Mouse (Mus musculus) thymus, postnatal 36 days (tissue): Measurements from ENCODE around the gene Sh3rf3.
A peak's percentile ranks its signal among the peaks of the same experiment; 100 is the strongest.

Experiments used
- DNase-seq, 2 experiments: peaks; one replicate each; pipeline ENCODE4 v3.0.0; 2022; ENCODE audit warnings: mixed read lengths in 2 of 2

Sh3rf3 gene

DNA sequence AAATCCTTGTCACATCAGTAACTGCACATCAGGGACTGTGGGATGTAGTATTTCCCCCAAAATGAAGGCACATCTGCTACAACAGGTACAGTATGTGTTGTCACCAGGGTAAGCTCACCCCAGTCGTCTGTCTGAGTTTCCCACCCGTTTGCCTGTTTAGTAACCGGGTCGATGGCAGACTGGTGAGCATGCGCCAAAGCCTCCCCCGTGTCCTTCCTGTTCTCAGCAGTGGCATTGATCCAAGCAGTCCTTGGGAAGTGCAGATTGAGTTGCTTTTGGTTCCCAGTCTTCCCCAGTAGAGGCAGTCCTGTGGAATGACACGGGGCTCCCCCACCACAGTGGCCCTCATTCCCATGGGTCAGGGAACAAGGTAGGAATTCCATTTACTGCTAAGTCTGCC is 297.2 kb downstream of the Sh3rf3 start:
- no peak for DNase-seq

DNA sequence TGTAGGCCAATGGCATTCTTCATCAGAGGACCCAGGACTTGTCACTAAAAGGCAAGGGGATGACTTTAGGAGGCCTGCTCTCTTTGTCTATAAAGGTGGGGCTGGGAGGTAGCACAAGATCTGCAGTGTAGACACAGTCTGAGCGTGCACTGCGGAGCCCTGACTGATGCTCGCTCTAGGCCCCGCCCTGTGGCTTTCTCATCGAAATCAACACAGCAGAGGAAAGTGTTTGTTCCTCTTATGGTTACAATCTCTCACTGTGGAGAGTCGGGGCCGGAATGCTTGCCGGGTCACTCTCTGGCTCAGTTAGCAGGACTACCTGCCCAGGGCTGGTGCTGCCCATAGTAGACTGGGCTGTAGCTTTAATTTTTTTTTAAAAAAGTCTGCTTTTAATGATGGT is 299.6 kb downstream of the Sh3rf3 start:
- DNase-seq: no peak

DNA sequence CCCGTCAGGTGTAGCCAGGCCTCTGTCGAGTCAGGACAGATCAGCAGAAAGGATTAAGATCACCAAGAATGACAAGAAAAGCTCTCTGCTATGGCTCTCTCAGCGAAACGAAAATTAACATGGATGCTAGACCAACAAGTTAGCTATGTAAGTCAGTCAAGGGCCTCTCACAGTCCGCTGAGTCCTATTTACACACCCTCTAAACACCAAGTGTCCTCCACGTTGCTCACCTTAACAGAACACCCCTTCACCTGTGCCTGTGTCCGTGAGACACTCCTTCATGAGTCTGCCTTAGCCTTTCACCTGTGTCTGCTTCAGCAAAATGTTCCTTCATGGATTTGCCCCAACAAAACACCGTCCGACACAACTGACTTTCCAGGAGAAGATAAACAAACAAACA is 300.2 kb downstream of the Sh3rf3 start:
- DNase-seq: no peak

DNA sequence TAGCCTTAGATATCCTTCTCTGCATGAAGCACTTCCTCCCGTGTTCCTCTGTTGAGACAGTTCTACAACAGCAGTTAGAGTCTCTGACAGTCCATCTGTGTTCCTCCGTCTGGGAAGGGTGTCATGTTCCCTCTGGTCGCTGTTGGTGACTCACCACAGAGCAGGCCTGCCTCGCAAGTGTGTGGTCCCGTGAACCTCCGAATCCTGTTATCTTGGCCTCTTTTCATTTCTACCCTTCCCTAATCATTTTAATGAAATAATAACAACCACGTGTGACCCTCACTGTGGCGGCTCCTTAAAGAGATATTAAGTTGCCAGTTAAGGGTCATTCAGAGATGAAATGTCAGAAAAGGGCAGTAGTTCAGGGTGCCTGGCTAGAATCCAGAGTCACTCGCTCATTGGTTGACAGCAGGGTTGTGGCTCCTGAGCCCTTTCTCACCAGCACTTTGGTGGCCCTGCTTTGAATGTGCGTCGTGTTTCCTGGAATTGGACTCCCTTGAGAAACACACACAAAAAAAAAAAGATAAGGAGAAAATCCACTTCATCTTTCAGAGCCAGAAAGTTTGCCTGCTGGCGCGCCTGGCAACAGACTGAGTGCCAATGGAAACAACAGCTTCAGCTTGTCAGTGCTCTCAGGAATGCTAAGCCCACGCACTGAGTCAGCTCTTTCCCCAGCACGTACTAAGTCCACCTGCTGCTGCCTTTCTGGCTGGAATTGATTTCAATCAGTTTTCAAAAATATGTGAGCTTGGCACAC is 301.6 kb downstream of the Sh3rf3 start:
- DNase-seq: no peak

DNA sequence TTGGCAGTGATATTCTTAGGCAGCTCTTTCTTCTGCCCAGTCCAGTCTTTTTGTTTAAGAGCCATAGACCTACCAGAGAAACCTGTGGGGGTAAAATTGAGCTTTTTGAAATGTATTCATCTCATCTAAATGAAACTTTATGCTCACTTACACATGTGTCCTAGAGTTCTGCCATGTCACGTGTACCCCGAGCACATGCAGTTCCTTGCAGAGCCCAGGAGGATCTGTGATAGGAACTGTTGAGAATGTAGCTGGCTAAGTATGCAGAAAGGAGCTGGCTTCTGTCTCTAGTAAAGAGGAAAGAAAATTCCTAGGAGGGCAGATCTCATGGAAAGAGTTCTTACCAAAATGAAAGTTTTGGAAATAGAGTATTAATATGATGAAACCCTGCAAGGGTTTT is 302.5 kb downstream of the Sh3rf3 start:
- no peak for DNase-seq

DNA sequence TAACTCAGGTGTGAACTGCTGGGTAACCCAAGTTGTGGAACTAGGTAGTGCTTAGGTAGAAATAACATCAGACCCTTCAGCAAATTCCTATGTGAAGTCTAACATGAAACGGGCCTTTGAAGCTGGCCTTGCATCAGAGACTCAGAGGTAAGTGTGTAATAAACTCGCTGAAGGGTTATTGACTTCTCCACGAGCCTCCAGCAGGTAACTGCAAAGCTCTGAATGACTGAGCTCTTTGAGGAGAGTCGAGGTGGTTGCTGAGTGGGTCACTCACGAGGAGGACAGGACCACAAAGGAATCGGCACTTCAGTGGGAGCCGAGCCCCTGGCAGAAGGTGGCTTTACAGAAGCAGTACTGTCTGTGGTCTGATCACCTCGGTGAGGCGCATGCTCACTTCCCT is 303.2 kb downstream of the Sh3rf3 start:
- no peak for DNase-seq

DNA sequence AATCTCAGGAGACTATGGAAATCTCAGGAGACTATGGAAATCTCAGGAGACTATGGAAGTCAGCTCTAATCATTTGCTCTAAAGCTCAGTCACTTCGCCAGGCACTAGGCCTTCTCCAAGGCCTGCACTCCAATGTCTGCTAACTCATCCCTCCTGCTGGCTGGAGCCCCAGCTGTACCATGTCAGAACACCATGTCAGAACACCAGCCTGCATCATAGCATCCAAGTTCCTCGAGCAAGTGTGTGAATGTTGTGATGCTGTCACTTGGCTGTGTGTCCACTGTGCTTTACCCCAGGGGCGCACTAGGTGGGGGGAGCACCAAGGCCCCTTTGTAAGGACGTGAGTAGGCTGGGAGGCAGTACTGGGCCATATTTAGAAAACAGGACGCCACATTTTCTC is 304.4 kb downstream of the Sh3rf3 start:
- DNase-seq: no peak

DNA sequence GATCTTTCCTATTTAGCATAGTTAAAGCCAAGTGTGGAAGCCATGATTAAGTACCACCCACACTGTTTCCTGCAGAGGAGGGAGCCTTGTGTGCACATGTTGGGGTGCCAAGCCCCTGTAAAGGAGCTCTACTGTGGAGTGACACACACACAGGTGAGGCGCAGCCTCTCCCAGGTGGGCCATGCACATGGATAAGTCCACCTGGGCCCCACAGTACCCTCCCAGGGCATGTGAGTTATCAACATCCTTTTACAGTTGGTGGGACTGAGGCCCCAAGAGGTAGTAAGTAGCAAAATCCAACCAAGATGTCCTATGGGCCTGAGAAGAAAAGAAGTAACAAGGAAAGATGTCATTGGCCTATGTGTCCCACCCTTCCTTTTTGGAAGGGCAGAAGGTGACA is 305.8 kb downstream of the Sh3rf3 start:
- no peak for DNase-seq

DNA sequence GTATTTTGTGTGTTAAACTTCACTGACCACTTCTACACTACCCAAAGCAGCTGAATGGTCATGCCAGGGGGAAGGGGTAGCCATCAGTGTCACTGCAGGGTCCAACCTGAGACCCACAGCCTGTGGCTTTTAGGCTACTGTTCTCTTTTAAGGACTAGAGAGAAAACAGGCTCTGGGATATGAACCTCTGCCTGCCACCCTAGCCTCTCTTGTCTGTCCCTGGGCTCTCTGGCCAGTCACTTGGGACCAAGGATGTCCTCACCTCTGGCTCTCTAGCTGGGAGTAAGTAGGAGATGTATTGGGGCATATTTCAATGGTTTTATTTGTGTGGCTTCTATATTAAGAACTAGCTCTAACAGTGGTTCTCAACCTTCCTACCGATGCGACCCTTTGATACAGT is 306.7 kb downstream of the Sh3rf3 start:
- no peak for DNase-seq

DNA sequence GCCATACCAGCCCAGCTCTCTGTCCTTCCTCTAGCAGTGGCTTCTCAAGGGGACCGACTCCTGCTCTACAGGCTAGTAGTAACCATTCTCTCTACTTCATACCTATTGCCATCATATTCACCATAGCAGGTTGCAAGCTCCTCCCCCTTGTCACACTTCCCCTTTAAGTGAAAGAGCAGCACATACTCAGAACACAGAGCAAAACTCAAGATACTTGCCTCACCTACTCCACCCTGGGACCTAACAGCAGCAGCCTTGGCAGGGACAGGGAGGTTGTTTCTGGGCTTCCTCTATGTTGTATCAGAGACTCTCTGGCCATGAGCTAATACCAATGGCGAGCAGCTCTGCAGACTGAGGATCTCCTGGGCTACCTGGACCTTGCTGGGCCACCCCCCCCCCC is 312.3 kb downstream of the Sh3rf3 start:
- no peak for DNase-seq

DNA sequence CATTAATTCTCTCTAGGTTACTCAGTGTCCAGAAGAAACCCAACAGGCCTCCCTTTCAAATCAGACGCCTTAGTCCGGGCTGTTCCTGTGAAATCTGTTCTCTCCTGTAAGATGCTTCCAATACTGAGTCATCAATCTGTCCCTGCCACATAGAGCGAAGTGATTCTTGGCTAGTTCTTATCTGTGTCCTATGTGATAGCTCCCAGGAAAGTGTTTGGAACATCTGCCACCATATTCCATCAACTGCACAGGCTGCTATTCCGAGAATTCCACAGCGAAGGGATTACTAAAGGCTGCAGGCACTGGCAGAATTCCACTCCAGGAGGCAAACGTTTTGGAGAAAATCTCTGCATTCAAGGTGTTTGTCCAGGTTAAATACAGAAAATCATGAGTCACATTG is 314.5 kb downstream of the Sh3rf3 start:
- no peak for DNase-seq

DNA sequence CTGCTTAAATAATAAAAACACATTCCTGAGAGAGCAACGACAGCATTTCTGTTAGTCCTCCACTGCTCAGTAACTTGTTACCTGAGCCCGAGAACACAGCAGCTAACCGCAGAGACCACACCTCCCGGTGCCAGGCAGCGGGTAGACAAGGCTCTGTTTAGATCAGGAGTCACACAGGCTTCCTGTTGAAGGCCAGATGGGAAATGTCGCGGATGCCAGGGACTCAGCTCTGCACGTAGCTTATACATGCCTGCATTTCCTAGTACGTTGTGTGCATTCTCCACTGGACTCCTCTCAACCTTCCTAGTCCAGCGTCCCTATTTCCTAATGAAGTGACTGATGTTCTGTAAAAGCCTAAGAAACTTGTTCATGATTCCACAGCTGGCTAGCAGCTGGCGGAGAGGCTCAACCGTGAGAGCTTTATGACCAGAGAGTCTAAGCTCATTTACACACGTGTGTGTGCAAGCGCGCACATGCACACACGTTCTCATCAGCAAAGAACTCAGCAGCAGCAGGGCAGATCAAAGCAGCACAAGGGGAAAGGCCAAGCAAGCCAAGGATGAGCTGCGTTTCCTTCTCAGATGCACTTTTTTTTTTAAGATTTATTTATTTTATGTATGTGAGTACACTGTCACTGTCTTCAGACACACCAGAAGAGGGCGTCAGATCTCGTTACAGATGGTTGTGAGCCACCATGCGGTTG is 318.9 kb downstream of the Sh3rf3 start:
- DNase-seq: peak; percentile 36 to 49

DNA sequence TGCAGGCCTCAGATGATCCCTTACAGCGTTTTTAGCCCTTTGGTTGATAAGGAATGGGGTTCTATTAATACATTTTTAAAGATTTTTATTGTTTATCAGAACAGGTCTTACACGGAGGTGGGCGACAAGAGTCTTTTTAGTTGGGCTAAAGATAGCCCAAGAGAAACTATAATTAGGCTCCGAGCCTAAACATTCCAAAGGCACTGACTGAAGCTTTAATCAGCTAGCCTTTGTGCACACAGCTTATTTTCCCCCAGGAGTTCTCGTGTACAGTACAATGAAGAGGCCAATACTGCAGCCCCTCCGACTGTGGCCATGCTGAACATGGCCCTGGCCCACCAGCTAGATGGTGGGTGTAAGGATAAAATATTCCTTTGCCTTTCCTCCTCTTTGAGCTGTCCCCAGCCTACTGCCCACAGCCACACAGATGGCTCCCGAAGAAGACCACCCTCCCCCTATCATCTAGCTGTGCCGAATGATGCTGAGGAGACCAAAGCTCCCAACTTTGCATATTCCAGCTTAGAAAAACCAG is 320.4 kb downstream of the Sh3rf3 start:
- DNase-seq: no peak

DNA sequence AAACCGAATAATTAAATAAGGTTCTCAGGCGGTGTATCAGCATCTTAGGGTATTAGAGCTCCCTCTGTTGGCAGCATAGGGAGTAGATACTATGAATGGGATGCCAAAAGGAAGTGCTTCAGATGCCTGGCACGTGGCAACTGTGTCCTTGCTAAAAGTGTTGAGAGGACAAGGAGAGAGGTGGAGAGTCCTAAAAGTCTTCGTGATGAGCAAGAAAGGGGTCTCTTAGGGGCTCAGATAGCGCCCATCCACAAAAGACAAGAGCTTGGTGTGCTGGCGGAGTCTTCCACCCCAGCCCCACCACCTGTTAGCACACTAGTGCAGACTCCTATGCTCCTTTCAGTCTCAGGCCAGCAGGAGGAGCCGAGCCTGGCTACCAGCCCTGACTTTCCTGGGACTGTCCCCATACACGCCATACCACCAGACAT is 336.8 kb downstream of the Sh3rf3 start:
- DNase-seq: peak; percentile 11 to 19

DNA sequence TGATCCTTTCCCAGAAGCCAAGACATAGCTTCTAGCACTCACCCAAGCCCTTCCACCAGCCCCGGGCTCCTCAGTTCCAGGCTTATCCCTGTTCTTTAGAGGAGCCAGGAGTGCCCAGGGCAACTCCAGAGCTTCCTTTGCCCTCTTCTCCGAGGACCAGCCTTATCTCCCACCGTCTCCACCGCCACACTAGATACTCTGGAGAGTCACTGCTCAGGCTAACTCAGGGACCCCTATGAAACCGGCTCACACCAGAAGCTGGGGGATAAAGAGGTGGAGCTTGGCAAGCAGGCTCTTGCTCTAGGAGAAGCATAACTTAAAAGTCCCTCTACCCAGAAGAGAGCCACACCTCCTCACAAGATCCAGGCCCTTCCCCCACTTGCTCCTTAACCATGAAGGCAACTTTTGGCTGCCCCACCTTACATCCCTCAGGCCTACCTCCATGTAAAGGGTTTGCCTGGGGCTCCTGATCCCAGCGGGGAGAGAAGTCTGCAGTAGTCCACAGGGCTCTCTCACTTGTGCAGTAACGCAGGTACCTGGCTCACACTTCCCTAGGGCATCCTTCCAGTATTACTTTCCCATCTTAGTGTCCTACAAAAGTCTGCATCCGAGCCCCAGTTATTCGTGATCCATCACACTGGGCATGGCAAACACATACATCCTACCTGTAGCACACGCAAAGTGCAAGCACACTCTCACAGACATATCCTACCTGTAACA is 337.9 kb downstream of the Sh3rf3 start:
- DNase-seq: no peak

DNA sequence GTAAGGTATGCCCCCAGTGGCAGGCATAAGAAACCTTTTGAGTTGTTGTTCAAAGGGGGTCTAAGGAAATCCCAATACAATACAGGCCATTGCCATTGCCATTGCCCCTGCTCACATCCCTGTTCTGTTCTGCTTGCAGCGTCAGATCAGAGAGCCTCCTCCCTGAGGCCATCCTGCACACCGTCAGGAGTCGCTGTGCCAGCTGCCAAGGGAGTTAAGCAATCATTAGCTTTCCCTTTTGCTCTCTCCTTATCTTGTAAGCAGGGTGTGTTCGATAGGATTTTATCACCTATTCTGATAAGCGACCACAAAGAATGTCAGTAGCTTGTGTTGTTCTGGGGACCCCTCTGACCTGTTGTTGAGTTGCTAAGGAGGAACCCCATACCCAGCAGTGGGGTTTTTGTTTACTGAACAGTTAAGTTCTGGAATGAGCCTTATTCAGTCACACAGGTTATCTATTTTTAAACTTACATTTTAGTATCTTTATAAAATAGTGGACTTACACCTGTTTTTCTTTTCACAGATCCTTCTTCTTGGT is 339.5 kb downstream of the Sh3rf3 start:
- no peak for DNase-seq

DNA sequence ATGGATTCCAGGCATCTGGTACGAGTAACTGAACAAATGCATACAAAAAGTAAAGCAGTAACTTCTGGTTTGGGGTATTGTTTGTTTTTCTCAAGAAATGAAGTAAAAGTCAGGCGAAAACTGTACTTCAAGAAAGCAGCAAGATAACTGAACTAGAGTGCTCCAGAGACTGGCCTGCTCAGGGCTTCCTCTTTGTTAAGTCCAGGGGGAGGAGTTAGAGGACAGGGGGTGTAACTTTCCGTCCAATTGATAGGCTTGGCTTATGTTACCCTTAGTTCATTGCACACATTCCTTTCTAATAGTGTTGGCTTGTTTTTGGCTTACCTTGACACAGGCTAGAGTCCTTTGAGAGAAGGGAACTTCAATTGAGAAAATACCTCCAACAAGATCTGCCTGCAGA is 345.5 kb downstream of the Sh3rf3 start:
- no peak for DNase-seq

DNA sequence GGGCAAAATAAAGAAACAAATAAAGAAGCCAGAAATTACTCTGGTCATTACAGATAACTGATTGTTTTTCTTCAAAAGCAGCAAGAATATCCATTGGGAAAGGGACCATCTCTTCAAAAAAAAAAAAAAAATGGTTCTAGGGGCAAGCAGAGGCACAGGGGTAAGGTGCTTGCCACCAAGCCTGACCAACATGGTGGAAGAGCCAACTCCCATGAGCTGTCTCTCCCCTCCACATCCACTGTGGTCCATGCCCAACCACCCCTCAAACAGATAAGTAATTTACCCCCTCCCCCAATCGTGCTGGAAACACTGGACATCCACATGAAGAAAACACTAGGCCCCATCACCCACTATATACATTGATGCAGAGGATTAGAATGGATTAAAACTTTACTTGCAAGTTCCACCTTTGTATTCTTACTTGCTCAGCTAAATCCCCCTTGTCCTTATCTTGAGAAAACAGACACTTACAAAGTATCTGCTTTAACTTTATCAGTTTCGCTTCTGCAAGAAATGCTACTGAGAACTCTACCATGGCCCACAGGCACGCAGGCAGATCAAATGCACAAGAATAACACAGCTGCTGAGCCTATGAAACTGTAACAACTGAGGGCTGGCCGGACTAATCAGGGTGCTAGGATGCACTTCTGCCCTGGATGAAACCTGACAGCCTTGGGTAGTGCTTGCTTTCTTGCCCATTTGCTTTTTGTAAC is 349.2 kb downstream of the Sh3rf3 start:
- DNase-seq: no peak

DNA sequence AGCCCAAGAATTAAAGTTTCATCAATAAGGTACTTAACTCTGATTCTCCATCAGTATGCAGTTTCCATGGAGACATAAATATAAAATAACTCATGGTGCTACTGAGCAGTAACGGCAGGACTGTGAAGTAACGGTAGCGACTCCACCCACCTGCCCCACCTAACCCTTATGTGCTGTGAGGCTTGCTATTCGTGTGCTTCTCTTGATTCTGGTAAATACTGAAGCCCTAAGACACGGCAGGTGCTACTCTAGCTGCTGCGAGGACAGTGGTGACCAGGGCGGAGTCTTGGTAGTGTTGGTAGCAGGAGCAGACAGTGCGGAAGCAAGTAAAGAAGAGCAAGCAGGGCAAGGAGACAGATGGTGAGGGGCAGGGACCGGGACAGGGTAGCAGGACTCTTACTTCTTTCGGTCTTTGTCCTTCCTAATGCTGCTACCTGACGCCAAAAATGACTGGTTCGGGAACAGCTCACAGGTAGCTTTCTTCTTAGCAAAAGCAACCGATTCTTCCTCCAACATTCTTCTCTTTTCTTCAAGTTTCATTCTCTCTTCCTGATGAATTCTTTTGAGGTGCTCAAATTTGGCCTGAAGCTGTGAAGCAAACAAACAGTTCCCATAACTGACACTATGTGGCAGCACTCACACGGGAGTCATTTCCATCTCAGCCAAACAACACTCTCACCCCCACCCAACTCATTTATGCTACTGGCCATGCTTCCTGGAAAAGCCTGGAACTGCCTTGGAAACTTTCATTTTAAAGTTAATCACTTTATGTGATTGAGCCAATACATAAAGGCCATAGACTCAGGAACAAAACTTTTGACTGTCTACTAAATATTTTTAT is 353.2 kb downstream of the Sh3rf3 start:
- peak; percentile 12 to 14 for DNase-seq

DNA sequence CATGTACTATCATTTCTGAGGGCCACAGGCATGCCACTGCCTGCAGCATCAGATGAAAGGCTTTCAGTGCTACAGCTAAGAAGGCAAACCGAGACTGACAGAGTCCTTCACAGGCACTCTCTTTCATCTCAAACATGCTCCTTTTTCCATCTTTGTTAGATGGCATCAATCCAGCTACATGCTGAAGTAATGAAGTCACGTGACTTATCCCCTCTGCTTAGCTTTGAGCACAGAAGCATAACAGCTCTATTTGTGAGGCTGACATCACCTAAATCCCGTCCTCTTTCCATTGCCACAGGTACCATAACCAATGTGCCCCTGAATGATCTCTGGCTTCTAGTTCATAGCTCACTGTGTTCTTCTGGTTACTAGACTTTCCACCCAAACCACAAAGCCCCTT is 357.9 kb downstream of the Sh3rf3 start:
- no peak for DNase-seq

DNA sequence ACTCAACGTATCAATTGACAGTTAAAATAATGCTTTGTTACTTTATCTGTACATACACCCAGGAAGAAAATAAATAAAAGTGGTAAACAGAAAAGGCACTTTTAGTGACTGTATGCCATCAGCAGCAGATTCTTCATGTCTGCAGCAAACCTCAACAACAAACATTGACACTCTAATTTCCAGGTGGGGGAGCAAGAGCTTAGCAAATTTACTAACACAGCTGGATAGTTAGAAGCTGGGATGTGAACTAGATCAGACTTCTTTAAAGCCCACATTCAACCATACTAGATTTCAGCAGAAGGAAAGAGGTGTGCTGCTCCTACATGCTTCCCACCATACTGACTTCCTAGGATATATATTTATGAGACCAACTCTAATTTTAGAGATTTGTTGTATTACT is 359.4 kb downstream of the Sh3rf3 start:
- DNase-seq: no peak

DNA sequence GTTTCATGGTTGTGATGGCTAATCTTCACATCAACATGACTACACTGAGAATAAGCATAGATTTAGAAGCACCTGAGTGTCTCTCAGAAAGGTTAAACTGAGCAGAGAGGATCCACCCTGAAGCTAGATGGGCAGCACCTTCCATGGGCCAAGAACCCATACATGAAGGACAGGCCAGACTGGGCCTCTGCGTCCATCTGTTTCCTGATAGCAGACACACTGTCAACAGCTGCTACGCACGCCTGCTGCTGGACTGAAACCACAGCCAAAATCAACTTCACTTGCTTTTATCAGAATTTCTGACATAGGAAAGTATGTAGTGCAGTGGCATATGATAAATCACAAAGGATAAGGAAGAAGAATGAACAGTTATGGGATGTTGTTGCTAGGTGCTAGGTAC is 366.5 kb downstream of the Sh3rf3 start:
- no peak for DNase-seq
